Mouse (Mus musculus) frontal cortex, postnatal 10 days (tissue): ENCODE results near the gene Mef2a.
A peak's percentile ranks its signal among the peaks of the same experiment; 100 is the strongest.
"Not testable (repeated sequence)": the region's sequence is repeated elsewhere in the genome, so short reads cannot be mapped to it uniquely, and the experiment has no call there.

Experiments
- DNase-seq, 2 experiments: peaks; one replicate each; pipeline ENCODE4 v3.0.0; 2022; ENCODE audit warnings: low spot score in 2 of 2, mixed read lengths in 1 of 2

The Mef2a gene

DNA sequence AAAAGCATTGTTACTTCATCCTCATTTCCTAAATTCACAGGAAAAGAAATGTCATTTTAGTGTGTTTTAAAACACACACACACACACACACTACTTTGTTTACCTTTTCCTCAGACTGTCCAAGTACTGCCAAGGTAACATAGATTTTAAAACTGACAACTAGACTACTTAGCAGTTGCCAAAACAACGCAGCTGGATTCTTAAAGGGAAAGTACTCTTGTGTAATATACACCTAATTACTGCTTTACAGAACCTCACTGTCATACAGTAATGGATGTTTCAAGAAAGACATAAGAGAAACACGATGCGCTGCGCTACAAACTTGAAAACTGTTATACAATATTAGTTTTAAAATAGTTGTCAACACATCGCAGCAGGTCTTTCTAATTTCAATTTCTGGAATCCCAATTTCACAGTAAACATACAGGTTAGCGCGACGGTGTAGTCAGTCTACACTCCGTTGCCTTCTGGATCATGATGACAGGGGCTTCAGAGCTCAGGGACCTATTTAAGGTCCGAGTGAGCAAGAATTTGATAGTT lies 1.2 kb downstream of the Mef2a start:
- no peak for DNase-seq

DNA sequence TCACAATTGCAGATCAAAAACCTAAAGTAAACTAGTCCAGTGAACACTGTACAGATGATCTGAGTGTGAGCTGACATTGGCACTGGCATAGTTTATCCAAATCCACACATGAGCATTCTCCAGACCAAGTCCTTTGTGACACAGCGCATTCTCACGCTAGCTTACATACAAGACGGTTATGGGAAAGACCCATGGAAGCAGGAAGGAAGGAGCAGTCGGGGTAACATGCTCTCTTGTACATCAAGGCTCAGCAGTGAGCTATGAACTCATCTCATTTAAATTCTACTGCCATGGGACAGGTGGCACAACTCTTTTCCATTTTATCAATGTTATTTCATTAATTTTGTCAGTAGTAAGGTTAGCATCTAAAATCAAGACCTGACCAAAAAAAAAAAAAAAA lies 3.0 kb downstream of the Mef2a start:
- DNase-seq: no peak

DNA sequence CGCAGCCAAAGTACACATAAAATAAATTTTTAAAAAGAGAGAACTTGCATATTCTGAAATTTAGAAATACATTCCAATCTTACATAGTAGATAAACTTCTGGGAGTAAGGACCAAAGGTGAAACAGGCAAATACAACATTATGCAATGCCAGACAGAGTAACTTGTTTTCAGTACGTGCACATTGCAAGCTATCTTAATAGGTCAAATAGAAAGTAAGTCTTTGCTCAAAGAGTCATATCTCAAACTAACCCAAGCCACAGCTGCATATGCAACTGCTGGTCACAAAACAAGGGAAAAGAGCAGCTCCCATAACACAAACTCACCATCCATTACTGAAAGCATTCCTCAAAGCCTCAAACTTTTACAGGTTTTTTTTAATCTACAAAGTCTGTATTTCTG lies 4.3 kb downstream of the Mef2a start:
- DNase-seq: no peak

DNA sequence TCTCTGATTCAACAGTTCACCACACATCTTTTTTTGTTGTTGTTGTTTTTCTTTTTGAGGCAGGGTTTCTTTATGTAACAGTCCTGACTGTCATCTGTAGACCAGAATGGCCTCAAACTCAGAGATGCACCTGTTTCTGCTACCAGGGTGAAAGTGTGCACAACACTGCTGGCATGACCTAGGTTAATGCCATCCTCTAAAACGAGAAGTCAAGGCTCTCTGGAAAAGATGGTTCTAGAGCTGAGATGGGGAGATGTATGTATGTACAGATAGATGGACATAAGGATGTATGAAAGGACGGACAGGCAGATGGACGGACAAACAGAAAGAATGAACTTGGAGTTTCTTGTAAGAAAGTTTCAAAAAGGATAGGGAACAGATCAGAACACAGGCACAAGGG lies 12.1 kb downstream of the Mef2a start:
- DNase-seq: no peak

DNA sequence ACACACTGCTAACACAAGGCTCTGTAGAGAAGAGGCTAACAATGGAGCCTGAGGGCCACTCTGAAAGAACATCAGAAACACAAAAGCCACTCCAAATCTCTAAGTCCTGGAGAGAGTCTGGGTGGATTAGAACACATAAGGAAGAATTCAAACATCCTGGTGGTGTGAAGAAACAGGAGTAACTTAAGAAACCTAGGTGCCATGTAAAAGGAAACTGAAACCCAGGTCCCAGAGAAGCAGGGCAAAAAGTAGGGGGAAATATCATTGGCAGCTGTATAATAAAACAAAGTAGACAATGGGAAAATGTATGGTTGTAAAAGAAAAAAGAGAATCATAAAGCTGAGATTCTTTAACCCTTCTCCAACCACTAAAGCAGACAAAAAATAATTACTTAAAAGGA lies 12.8 kb downstream of the Mef2a start:
- no peak for DNase-seq

DNA sequence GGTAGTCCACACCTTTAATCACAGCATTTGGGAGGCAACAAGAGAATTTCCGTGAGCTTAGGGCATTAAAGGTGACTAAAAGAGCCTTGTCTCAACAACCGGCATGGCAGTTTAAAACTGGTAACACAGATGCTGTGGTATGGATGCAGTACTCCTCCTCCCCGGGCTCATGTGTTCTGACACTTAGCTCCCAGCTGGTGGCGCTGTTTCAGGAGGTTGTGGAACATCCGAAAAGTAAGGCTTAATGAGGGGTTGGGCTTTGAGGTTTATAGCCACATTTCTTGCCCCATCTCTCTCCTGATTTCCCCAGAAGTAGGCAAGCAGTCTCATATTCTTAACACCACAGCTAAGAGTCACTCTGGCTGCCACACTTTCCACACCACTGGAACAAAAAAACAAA lies 16.8 kb downstream of the Mef2a start:
- DNase-seq: no peak

DNA sequence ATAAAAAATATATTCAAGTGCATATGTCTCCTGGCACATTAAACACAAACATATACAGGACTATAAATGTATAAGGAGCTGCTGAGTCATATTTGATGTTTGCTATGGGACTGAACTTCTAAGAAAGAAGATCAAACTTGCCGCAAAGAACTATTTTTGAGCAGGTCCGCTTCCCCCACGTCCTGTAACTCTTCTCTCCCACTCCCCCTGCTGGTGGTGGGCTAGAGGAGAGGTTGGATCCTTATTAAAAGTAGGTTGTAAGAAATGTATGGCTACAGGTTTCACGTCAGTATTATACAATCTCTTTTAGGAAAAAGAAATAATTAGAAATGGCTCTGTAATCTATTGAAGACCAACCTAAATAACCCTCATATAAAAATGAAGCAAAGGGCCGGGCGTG lies 19.0 kb downstream of the Mef2a start:
- no peak for DNase-seq

DNA sequence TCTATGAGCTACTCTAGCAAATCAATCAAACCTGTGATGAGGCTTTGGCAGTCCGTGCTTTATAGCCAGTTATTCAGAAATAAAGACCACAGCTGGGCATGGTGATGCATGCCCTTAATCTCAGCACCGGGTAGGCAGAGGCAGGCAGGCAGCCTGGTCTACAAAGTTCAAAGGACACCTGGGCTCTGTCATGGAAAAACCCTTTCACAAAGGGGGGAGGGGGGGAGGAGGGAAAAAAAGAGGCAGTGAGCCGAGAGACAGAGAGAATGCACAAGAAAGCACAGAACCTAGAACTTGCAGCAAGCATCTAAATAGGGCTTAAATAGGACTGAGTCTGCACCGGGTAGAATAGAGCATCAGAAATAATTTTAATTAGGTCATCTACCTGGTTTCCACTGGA lies 19.7 kb downstream of the Mef2a start:
- DNase-seq: no peak

DNA sequence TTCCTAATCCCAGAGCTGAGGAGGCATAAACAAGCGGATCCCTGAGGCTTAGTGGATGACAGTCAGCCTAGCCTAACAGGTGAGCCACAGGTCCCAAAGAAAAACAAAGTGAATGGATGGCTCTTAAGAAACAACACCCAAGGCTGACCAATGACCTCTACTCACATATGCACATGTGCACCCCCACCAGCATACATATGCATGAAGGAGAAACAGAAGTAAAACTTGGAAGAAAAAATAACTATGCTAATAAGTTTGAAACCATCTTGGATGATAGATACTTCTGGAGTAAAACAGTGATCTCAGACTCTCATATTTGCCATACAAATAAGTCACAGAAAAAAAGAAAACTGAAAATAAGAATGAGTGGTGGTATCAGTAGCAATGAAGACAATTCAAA lies 28.2 kb downstream of the Mef2a start:
- DNase-seq: no peak

DNA sequence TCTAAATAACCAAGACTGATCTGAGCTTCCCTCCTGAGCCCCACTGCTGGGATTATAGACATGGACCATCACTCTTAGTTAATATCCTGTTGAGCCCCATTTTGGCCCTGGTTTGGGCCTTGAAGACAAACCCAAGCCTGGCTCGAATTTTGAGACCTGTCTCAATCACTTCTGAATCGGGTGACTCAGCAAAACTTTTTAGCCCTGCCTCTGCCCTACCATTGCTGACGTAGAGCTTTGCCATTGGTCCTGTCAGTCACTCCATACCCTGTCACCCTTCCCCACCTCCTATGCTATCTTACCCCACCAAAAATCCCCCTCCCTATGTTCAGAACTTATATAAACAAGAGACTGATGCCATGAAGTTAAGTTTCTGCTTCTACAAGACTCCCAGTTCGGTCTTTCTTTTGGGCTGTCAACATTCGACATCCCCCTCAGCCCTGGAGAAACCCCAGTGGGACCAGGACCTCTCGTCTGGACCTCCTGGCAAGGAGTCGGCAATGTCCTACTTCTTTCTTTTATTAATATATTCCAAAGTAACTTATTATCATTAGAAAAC lies 30.5 kb downstream of the Mef2a start:
- DNase-seq: no peak

DNA sequence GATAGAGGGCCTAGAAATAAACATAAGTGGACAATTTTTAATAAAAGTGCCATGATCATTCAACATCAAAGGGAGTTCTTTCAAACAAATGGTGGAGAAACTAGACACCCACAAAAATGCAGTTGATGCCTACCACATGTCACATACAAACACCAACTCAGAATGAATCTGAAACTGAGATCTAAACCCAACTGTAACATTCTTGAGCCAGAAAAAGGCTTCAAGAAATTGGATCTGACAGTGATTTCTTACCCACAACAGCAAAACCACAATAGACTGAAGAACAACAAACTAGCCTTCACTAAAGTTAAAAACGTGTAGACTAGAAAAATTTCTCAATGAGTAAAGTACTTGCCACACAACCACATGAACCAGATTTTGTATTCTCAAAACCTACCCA lies 52.3 kb downstream of the Mef2a start:
- no peak for DNase-seq

DNA sequence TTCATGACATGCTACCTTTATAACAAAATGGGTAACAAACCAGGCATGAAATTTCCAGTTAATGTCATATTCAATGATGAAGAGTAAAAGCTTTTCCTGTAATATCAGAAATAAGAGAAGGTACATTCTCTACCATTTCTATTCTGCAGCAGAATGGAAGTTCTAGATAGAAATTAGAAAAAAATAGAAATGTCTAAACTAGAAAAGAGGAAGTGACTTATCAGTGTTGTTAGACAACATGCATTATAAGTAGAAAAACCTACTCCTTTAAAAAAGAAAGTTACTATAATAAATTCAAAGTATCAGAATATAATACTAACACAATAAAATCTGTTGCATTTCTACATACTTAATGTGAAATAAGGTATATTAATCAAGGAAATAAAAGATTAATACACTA lies 54.0 kb downstream of the Mef2a start:
- no peak for DNase-seq

DNA sequence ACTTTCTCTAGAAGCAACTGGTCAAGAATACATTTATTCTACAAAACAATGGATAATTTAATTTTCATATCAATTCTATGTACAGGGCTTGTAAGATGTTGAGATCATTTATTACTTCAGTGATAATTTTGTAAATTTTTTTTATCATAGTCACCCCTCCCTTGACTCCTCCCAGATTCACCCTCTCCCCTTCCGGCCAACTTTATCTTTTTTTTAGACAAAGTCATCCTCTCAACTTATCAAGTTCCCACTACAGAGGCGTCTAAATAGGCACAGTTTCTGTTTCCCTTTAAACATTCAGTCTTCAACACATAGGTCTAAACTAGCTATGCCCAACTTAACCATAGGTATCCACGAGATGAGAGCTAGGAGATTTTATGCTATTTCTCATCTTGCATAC lies 59.5 kb downstream of the Mef2a start:
- DNase-seq: no peak

DNA sequence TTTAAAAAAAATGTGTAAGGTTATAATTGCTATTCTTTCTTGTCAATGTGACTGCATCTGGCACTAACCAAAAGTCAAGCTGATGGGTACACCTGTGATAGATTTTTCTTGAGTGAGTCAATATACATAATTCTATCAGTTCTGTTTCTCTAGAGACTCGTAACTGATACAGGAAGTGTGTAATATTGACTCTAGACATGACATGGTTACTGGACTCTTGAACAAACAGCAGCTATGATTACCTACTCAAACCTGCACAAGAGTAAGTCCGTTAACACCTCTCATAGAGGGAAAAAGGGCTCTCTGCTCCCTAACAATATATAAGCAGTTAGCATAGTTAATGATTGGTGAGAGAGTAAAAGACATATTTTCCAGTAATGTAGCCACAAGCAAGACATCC lies 62.5 kb downstream of the Mef2a start:
- DNase-seq: no peak

DNA sequence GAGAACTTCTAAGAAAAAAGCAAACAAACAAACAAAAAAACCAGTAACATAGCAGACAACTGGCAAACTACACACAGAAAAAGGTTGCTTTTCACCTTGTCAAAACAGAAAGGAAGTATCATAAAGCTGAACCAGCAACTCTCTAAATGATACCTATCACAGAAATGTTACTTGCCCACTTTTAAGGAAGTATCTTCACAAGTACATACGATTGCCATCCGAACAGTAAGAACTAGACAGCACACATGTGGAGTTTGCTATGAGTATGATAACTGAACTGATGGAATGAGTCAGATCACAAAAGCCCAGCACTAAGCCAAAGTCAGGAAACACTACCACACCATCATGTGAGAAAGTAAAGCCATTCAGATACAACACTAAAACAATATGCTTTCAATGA lies 64.6 kb downstream of the Mef2a start:
- DNase-seq: no peak

DNA sequence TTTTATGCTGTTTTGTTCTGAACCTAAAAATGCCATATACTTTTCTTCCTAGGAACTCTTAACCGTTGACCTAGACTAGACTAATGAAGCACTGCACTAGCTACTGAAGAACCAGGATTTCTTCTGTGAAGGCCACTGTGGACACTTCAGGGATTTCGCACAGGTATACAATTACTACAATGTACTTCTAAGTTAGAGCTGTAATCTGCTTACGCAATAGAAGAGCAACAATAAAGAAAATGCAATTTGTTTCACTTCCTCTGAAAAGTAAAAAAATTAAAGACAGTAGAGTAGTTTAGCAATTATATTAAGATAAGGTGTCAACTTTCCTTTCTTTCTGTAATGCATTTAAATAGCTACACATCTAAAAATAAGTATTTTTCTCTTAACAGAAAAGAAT lies 65.6 kb downstream of the Mef2a start:
- no peak for DNase-seq

DNA sequence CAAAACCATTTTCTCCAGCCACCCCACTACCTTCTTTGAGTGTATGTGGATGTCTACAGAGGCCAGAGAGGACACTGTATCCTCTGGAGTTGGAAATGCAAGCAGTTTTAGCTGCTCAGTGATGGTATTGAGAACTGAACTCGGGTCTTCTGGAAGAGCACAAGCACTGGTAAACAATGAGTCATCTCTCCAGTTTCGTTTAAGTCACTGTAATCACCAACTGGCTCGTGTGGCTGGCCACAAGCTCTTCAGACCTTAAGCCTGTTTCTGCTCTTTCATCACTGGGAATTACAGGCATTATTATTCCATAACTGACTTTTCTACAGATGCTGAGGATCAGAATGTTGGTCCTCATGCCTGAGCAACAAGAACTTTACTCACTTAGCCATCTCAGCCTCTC lies 67.7 kb downstream of the Mef2a start:
- no peak for DNase-seq

DNA sequence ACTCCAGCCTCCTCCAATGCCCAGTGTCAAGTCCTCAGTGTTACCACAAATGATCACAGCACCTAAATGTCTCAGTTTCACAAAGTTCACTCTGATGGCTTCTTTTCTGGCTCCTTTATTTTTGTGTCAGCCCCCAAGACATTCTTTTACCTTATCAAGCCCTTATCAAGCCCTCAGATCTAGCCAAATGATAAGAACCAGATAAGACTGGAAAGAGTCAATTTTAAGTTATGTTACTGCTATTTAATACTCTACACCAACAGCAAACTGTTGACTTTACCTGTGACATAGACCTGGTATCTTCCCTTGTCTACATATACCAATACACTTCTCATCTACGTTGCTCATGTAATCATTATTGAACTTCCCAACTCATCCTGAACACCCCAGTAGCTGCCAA lies 76.2 kb downstream of the Mef2a start:
- DNase-seq: no peak

DNA sequence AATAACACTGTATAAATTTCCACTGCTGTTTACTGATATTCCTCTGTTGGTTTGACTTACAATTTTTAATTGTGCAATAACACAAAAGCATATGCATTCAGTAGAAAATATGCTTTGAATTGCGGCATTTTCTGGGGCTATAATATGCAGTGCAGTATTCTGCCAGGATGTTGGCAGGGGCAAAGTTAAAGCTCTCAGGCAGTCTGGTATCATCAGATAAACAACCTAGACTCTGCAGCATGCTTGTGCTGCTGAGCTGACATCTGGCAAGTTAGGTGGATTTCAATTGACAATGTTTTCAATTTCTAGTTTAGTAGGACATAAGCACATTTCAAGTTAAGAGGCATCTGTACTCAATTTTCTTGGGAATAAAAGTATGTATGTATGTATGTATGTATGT lies 81.3 kb downstream of the Mef2a start:
- DNase-seq: no peak

DNA sequence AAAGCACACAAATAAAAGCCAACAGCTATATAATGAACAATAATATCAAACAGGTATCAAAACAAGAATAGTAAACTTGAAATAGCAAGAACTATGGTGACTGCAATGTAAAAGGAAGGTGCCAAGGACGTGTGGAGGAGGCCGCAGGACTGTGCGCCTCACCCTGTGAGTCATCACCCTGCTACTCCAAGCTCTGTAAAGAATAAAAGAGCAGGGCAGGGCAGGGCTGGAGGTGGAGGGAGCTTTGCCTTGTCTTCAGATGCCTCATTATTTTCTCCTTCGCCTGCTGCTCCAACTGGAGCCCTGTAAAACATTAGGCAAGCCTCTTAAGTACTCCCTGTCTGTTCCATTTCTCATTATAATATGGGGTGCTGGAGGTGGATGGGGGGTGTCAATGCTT lies 85.2 kb downstream of the Mef2a start:
- DNase-seq: no peak

DNA sequence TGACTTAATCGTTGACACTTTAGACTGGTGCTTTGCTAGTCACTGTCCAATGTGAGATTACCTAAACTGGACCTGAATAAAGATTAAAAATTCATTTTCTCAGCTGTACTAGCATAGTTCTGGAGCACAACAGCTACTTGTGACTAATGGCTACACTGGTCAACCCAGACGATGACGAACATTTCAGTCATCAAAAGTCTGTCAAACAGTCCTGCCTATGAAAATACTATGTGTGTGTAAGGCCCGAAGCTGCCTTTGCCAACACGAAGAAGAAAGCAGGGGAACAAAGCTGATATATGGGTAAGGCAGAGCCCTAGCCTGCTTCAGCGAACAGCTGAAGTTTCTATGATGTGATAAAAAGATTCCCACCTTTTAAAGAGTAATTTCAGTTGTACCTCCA lies 89.1 kb downstream of the Mef2a start:
- DNase-seq: no peak

DNA sequence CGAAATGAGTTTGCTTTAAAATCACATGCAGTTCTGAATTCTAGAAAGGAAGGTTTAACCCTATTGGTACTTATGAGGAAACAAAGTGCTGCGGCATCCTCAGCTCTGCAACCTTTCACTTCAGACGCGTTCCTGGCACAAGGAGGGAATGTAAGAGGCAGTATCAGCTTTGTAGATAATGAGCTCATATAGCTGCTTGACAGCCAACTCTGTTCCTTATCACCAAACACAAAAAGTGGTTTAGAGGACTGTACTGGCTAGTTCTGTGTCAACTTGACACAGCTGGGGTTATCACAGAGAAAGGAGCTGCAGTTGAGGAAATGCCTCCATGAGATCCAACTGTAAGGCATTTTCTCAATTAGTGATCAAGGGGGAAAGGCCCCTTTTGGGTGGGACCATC lies 102.2 kb downstream of the Mef2a start:
- DNase-seq: not testable (repeated sequence)

DNA sequence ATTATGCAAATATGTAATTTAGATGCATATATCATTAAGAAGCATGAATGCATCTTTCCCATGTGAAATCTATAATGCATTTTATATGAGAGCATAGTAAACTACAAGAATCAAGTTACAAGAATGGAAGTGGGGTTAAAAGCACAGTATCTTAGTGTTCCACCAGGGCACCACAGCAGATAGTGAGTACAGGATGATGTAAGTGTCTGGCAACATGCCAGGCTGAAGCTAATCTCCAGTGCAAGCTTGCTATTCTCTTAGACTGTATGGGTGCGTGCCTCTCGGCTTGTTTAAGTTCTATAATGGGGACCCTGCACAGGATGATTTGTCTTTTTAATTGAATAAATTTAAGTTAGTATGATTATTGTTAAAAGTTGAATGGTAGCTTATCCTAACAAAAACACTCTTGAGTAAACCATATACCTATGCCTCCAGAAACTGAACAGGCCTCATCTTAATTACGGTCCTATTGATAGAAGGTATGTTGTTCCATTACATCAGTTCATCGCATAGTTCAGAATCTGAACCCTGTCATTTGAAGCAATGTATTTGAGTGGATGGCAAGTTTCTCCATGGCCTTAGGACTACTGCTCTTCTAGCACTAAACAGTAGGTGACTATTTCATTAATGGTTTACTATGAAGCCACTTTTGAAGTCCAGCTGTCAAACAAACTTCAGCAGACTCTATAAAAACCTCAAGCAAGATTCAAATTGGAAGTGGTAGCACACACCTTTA lies 112.7 kb downstream of the Mef2a start:
- peak; percentile 23 to 45 for DNase-seq

DNA sequence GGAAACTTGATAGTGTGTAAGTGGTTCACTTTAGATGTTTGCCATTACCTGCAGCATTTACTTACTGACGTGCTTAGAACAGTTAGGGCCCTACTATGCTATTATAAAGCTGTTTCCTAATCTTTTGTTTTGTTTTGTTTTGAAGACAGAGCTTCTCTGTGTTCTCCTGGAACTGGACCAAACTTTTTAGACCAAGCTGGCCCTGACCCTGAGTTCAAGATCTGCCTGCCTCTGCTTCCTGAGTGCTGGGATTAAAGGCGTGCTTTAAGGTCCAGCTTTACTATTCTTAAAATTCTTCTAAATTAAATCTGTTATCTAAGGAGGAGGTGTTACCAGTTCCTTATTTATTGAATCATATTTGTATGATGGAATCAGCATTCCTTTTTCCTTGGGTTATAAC lies 126.6 kb downstream of the Mef2a start:
- DNase-seq: no peak
